Mouse (Mus musculus) ES-E14 (cell line): Measurements from ENCODE around the gene Gm266. TPM values are rescaled to one million over a fixed set of nuclear protein-coding genes. Genes with fewer than 3 reads are reported as not detected.

Source experiments
- DNase-seq: peaks from one replicate; pipeline ENCODE4 v3.0.0-alpha.2; 2013; ENCODE audit warnings: low read depth, low spot score
- H3K27ac ChIP-seq: 2 replicates; pipeline ENCODE4 v1.5.1; 2012; ENCODE audit warnings: low read depth, mild to moderate bottlenecking, low read length, moderate library complexity, mixed read lengths; ENCODE audit not compliant: poor library complexity, insufficient read depth, severe bottlenecking
- H3K36me3 ChIP-seq: 2 replicates; pipeline ENCODE4 v1.6.1; 2012; ENCODE audit warnings: mild to moderate bottlenecking, low read length, moderate library complexity, mixed read lengths; ENCODE audit not compliant: control insufficient read depth, poor library complexity, insufficient read depth, severe bottlenecking
- H3K4me1 ChIP-seq, 2 experiments: fragments of 150-350 bp in 1 of 2; sonication (generic) in 1 of 2; 2 replicates each; pipeline ENCODE4 v1.6.1; 2012; ENCODE audit warnings: low read length in 2 of 2, mild to moderate bottlenecking in 1 of 2, mixed read lengths in 1 of 2; ENCODE audit not compliant: control insufficient read depth in 2 of 2, insufficient read depth in 2 of 2, poor library complexity in 1 of 2
- H3K4me3 ChIP-seq, 2 experiments: fragments of 150-350 bp in 1 of 2; sonication (generic) in 1 of 2; 2 replicates each; pipeline ENCODE4 v1.5.1; 2012; ENCODE audit warnings: low read length in 2 of 2, low read depth in 1 of 2, mild to moderate bottlenecking in 1 of 2, mixed read lengths in 1 of 2; ENCODE audit not compliant: insufficient read depth in 1 of 2, poor library complexity in 1 of 2, severe bottlenecking in 1 of 2
- H3K9ac ChIP-seq: 2 replicates; pipeline ENCODE4 v1.6.1; 2012; ENCODE audit warnings: low read depth, mild to moderate bottlenecking, low read length, mixed read lengths; ENCODE audit not compliant: poor library complexity, insufficient read depth, severe bottlenecking
- H3K9me3 ChIP-seq: fragments of 150-350 bp; sonication (generic); 2 replicates; pipeline ENCODE4 v1.6.1; 2012; ENCODE audit warnings: low read depth, mild to moderate bottlenecking, low read length; ENCODE audit not compliant: control insufficient read depth, insufficient read depth
- CHD2 ChIP-seq: IDR thresholded peaks from 2 replicates; pipeline ENCODE4 v1.6.1; 2014; ENCODE audit warnings: mild to moderate bottlenecking, low read depth, low read length, inconsistent platforms
- HCFC1 ChIP-seq: IDR thresholded peaks from 2 replicates; pipeline ENCODE4 v1.6.1; 2012; ENCODE audit warnings: low read length, inconsistent platforms, borderline replicate concordance; ENCODE audit not compliant: insufficient read depth
- MAFK ChIP-seq: IDR thresholded peaks from 2 replicates; pipeline ENCODE4 v1.6.1; 2014; ENCODE audit warnings: mild to moderate bottlenecking, low read depth, low read length, inconsistent platforms; ENCODE audit not compliant: insufficient read depth
- ZC3H11A ChIP-seq: IDR thresholded peaks from 2 replicates; pipeline ENCODE4 v1.6.1; 2012; ENCODE audit warnings: low read depth, mild to moderate bottlenecking, inconsistent platforms, low read length, borderline replicate concordance
- ZNF384 ChIP-seq: IDR thresholded peaks from 2 replicates; pipeline ENCODE4 v1.6.1; 2012; ENCODE audit warnings: low read depth, low read length, inconsistent platforms
- in situ Hi-C, 2 experiments: fragments of 600-800 bp; cut with MboI; formaldehyde crosslinking; loops; one replicate each; pipeline ENCODE4 v1.15.1; 2025; ENCODE audit warnings: low sequenced_read_pairs in 2 of 2, inconsistent platforms in 1 of 2; ENCODE audit not compliant: unreplicated experiment in 2 of 2
- total RNA-seq: library from RNA; depleted of rRNA; stranded (reverse); fragments of 300-350 nt; gene quantifications from 2 replicates; pipeline ENCODE4 v1.2.3, GENCODE M21; 2012

Gm266 gene
- total RNA-seq, 1 experiment: 0.62 TPM

GRCm38 (mm10) chr12:111443921-111444831, 41.4 kb downstream of the Gm266 start:
- no peak overlapping the region for H3K4me3 ChIP-seq
- no peaks in the 10 kb centered on the region for H3K36me3 ChIP-seq
- DNase-seq: no peak
- no peaks in the 10 kb centered on the region for H3K9me3 ChIP-seq
- H3K9ac ChIP-seq: no peak overlapping the region
- in situ Hi-C loops: no loop called here
- no peak overlapping the region for H3K27ac ChIP-seq
- TF ChIP-seq CHD2: no peak
- TF ChIP-seq MAFK: no peak
- no peak for TF ChIP-seq HCFC1
- TF ChIP-seq ZNF384: no peak
- TF ChIP-seq ZC3H11A: no peak
- H3K4me1 ChIP-seq: peaks cover 0 to 7% of the 10 kb centered on the region in 2 experiments; a peak in 2 of 4 replicates

GRCm38 (mm10) chr12:111443011-111443870, 42.4 kb downstream of the Gm266 start:
- Histone ChIP-seq H3K4me1 (peaks cover 0 to 5% of the 10 kb centered on the region in 2 experiments; a peak in 2 of 4 replicates), H3K9me3 (no peaks in the 10 kb centered on the region), H3K27ac (no peak overlapping the region), H3K9ac (no peak overlapping the region), H3K4me3 (peak overlapping the region in 1 of 2 experiments; percentile 67; a peak in 2 of 4 replicates), H3K36me3 (no peaks in the 10 kb centered on the region)
- DNase-seq: no peak
- in situ Hi-C loops: no loop called here
- TF ChIP-seq ZNF384 (no peak), MAFK (no peak), ZC3H11A (no peak), CHD2 (no peak), HCFC1 (no peak)

GRCm38 (mm10) chr12:111442309-111443010, 43.2 kb downstream of the Gm266 start, which contains the start of gene Tnfaip2:
Tnfaip2 (plus strand) TSS chr12:111442469.
- no peak for DNase-seq
- TF ChIP-seq ZNF384: no peak
- no peak for TF ChIP-seq ZC3H11A
- TF ChIP-seq MAFK: no peak
- TF ChIP-seq HCFC1: no peak
- no peak for TF ChIP-seq CHD2
- in situ Hi-C loops: no loop called here
- Histone ChIP-seq H3K9ac (peak within 1 kb of the TSS; percentile 44; the same call in 1 of the 2 replicates), H3K27ac (no peak within 1 kb of the TSS), H3K4me3 (peak within 1 kb of the TSS; percentile 50 to 67), H3K36me3 (no peaks in the 10 kb centered on the region), H3K4me1 (peaks cover 0 to 5% of the 10 kb centered on the region in 2 experiments; a peak in 2 of 4 replicates), H3K9me3 (no peaks in the 10 kb centered on the region)

- no peak for TF ChIP-seq MAFK
- TF ChIP-seq ZNF384: no peak
- TF ChIP-seq CHD2: no peak
- no peak for TF ChIP-seq ZC3H11A
- TF ChIP-seq HCFC1: no peak
- no peak for DNase-seq
- Histone ChIP-seq H3K9me3 (no peaks in the 10 kb centered on the region), H3K4me1 (peaks cover 0 to 5% of the 10 kb centered on the region in 2 experiments; a peak in 2 of 4 replicates), H3K27ac (no peak overlapping the region), H3K4me3 (peak overlapping the region in 1 of 2 experiments; percentile 50; a peak in 1 of 4 replicates), H3K9ac (no peak overlapping the region), H3K36me3 (no peaks in the 10 kb centered on the region)
- in situ Hi-C loops: no loop called here
Observed at GRCm38 (mm10) chr12:111441523-111441922, 44.1 kb downstream of the Gm266 start.
